Mouse (Mus musculus) forebrain, embryonic 15.5 days (tissue): ENCODE data around the gene Thtpa. TPM values are rescaled to one million over a fixed set of nuclear protein-coding genes. Genes with fewer than 3 reads are reported as not detected.

ENCODE experiments used
- ATAC-seq: fragments of 200-750 bp; cut with Nextera tagmentation; replicated peaks from 2 replicates; pipeline ENCODE4 v1.8.0; 2017; ENCODE audit warnings: mild to moderate bottlenecking, moderate TSS enrichment, moderate library complexity
- H3K27ac ChIP-seq: fragments of 300-500 bp; sonication (generic); replicated peaks from 2 replicates; pipeline ENCODE4 v1.5.1; 2015; ENCODE audit warnings: mild to moderate bottlenecking, inconsistent platforms
- H3K27me3 ChIP-seq: fragments of 300-500 bp; sonication (generic); 2 replicates; pipeline ENCODE4 v1.6.1; 2015; ENCODE audit warnings: inconsistent platforms
- H3K36me3 ChIP-seq: fragments of 300-500 bp; sonication (generic); 2 replicates; pipeline ENCODE4 v1.6.1; 2015; ENCODE audit warnings: mild to moderate bottlenecking, inconsistent platforms
- H3K4me1 ChIP-seq: fragments of 300-500 bp; sonication (generic); 2 replicates; pipeline ENCODE4 v1.6.1; 2015; ENCODE audit warnings: inconsistent platforms
- H3K4me2 ChIP-seq: fragments of 300-500 bp; sonication (generic); replicated peaks from 2 replicates; pipeline ENCODE4 v1.6.1; 2015; ENCODE audit warnings: mild to moderate bottlenecking, inconsistent platforms
- H3K4me3 ChIP-seq: fragments of 300-500 bp; sonication (generic); 2 replicates; pipeline ENCODE4 v1.5.1; 2015; ENCODE audit warnings: mild to moderate bottlenecking, inconsistent platforms
- H3K9ac ChIP-seq: fragments of 300-500 bp; sonication (generic); replicated peaks from 2 replicates; pipeline ENCODE4 v1.6.1; 2015; ENCODE audit warnings: mild to moderate bottlenecking, inconsistent platforms
- H3K9me3 ChIP-seq: fragments of 300-500 bp; sonication (generic); 2 replicates; pipeline ENCODE4 v1.6.1; 2016; ENCODE audit warnings: inconsistent platforms
- WGBS: fragments of 180-500 bp; shearing (Covaris S2); methylation state at CpG from one replicate; pipeline ENCODE4 v1.1.7; 2015; ENCODE audit warnings: mixed read lengths; 5-methylcytosine and 5-hydroxymethylcytosine counted together
- polyA plus RNA-seq: library from polyadenylated mRNA; unstranded; fragments of >200 nt; fragmentation: Nextera tagmentation; extraction: Ambion mirVana; gene quantifications from 2 replicates; pipeline ENCODE4 v1.2.1, GENCODE M21; 2015

Gene Thtpa
- polyA plus RNA-seq, 1 experiment from 2014 or later, result 52.2 TPM

DNA sequence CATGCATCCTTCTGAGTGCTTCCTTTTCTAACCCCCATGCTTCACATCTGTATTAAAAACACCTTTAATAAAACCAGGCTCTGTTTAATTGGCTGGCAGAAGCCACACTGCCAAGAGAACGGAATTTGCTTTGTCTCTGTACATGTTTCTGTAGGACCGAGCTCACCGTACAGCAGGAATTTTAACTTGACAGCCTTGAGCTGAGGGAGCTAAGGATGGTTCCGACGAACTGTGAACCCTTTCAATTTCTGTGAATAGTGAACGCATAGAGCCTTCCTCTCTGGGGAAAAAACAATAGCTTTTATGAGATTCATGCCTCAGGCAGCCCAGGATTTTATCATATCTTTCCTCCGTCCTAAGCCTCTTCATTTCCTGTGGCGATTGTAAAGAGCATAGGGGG, 27.8 kb downstream of the Thtpa start:
- no peaks in the 10 kb centered on the region for H3K36me3 ChIP-seq
- no peak overlapping the region for H3K4me3 ChIP-seq
- H3K9me3 ChIP-seq, result no peaks in the 10 kb centered on the region
- peak; percentile 7; the same call in 1 of the 2 replicates for ATAC-seq
- peak overlapping the region; percentile 17; the same call in 1 of the 2 replicates for H3K4me2 ChIP-seq
- H3K9ac ChIP-seq, result peak overlapping the region; percentile 30; the same call in 1 of the 2 replicates
- H3K27ac ChIP-seq, result peak overlapping the region; percentile 60
- no peaks in the 10 kb centered on the region for H3K27me3 ChIP-seq
- peaks cover 14% of the 10 kb centered on the region for H3K4me1 ChIP-seq
- WGBS, result 16% methylated on average over 8 of the region's 8 CpGs

- no peaks in the 10 kb centered on the region for H3K9me3 ChIP-seq
- H3K4me2 ChIP-seq, result no peak overlapping the region
- 89% methylated on average over 5 of the region's 5 CpGs for WGBS
- H3K4me1 ChIP-seq, result peaks cover 12% of the 10 kb centered on the region
- ATAC-seq, result no peak
- no peak overlapping the region for H3K4me3 ChIP-seq
- H3K36me3 ChIP-seq, result no peaks in the 10 kb centered on the region
- H3K9ac ChIP-seq, result no peak overlapping the region
- H3K27ac ChIP-seq, result no peak overlapping the region
- H3K27me3 ChIP-seq, result no peaks in the 10 kb centered on the region
Measured at GRCm38 (mm10) chr14:55125711-55126110, 31.1 kb downstream of the Thtpa start.

GRCm38 (mm10) chr14:55126521-55126920, 31.9 kb downstream of the Thtpa start:
- Histone ChIP-seq H3K4me1 (peaks cover 12% of the 10 kb centered on the region), H3K27me3 (no peaks in the 10 kb centered on the region), H3K36me3 (no peaks in the 10 kb centered on the region), H3K9me3 (no peaks in the 10 kb centered on the region), H3K4me2 (no peak overlapping the region), H3K27ac (no peak overlapping the region), H3K9ac (no peak overlapping the region), H3K4me3 (no peak overlapping the region)
- ATAC-seq, result no peak
- 78% methylated on average over 7 of the region's 7 CpGs for WGBS

GRCm38 (mm10) chr14:55135676-55136075, 41.1 kb downstream of the Thtpa start:
- no peak overlapping the region for H3K9ac ChIP-seq
- no peak overlapping the region for H3K4me2 ChIP-seq
- H3K36me3 ChIP-seq, result no peaks in the 10 kb centered on the region
- no peaks in the 10 kb centered on the region for H3K4me1 ChIP-seq
- no peaks in the 10 kb centered on the region for H3K9me3 ChIP-seq
- H3K4me3 ChIP-seq, result no peak overlapping the region
- H3K27ac ChIP-seq, result no peak overlapping the region
- no peak for ATAC-seq
- no peaks in the 10 kb centered on the region for H3K27me3 ChIP-seq
- 55% methylated on average over 8 of the region's 8 CpGs for WGBS

DNA sequence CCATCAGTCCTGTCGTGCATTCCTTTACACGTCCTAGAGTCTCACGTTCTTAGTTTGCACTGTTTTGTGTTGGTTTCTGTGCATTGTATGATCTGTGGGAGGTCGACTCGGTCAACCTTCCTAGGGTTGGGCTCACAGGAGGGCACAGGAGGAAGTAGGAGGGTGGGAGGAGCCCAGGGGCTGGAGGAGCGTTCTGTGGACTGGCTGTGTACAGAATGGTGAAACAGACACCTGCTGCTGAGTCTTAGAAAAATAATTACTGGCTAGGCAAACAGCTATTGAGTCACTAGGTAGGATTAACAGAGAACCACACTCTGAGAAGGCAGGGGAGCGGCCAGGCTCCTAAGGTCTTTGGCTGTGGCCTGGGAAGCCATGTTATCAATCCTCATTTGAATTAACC, 44.7 kb downstream of the Thtpa start:
- Histone ChIP-seq H3K4me1 (no peaks in the 10 kb centered on the region), H3K9ac (no peak overlapping the region), H3K9me3 (no peaks in the 10 kb centered on the region), H3K36me3 (no peaks in the 10 kb centered on the region), H3K4me2 (no peak overlapping the region), H3K4me3 (no peak overlapping the region), H3K27ac (no peak overlapping the region), H3K27me3 (no peaks in the 10 kb centered on the region)
- no peak for ATAC-seq
- WGBS, result 33% methylated on average over 7 of the region's 7 CpGs

GRCm38 (mm10) chr14:55146324-55146723, 51.7 kb downstream of the Thtpa start:
- Histone ChIP-seq H3K36me3 (no peaks in the 10 kb centered on the region), H3K9ac (no peak overlapping the region), H3K27ac (no peak overlapping the region), H3K4me2 (no peak overlapping the region), H3K9me3 (no peaks in the 10 kb centered on the region), H3K27me3 (no peaks in the 10 kb centered on the region), H3K4me3 (no peak overlapping the region), H3K4me1 (0 out of 2 replicates have a peak, but pooled peaks cover 3% of the 10 kb centered on the region)
- 85% methylated on average over 1 of the region's 1 CpGs for WGBS
- no peak for ATAC-seq

DNA sequence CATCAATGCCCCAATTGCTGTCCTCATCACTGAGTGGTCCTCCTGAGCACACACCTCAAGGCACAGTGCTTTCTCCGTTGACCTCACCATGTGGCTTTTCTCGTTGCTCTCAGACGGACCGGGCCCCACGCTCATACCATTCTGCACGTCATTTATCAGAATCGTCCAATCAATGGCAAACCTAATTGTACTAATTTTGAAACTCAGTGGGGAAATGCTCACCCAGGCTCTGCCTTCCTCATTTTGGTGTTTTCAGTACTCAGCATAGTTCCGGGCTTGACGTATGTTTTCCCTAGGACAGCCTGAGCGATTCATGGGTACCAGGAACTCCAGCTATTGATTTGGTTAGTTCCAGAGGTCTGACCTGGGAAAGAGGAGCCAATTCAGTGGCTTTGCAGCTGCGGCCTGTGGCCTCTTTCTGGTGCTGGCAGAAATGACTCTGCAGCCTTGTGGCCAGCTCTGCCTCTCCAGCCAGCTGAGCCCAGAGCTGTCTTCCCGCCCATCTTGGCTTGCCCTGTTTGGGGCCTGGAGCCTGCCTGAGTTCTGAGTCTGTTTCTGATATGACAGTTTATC, 52.3 kb downstream of the Thtpa start:
- WGBS, result 88% methylated on average over 12 of the region's 12 CpGs
- ATAC-seq, result no peak

DNA sequence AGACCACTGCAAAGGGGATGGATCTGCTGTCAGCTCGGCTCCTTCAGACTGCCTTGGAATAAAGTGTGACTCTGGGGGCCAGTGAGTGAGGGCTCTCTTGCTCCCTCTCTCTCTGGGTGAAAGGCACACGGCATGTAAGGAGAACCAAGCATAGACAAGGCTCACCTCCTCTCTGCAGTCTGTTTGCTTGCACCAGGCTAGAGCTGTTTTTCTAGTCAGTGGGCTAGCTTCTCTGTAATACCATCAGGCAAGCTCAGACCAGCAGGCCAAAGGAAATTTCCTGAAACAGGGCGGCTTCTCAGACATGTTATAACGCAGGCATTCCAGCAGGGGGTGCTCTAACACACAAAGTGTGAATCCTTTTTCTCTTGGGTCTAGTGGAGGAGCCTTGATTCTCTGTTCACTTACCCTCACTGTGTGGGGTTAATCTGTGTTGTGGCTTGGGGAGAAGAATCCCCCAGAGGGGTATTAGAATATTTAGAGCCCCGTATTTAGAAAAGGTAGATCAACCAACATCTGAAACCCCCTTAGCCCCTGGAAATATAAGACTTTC, 53.9 kb downstream of the Thtpa start:
- 21% methylated on average over 5 of the region's 5 CpGs for WGBS
- Histone ChIP-seq H3K9me3 (no peaks in the 10 kb centered on the region), H3K4me3 (no peak overlapping the region), H3K9ac (no peak overlapping the region), H3K4me1 (0 out of 2 replicates have a peak, but pooled peaks cover 3% of the 10 kb centered on the region), H3K27ac (0 out of 2 replicates have a peak overlapping the region, but pooled peaks have one; percentile 15), H3K27me3 (no peaks in the 10 kb centered on the region), H3K36me3 (no peaks in the 10 kb centered on the region), H3K4me2 (no peak overlapping the region)
- peak; percentile 65 for ATAC-seq

More for the DNA sequence above, 52.3 kb downstream of the Thtpa start:
- Histone ChIP-seq H3K4me3 (no peak overlapping the region), H3K4me1 (0 out of 2 replicates have a peak, but pooled peaks cover 3% of the 10 kb centered on the region), H3K27ac (no peak overlapping the region), H3K9ac (no peak overlapping the region), H3K4me2 (no peak overlapping the region), H3K36me3 (no peaks in the 10 kb centered on the region), H3K9me3 (no peaks in the 10 kb centered on the region), H3K27me3 (no peaks in the 10 kb centered on the region)

Other genes starting within 250 kb of the Thtpa start
- gene Homez, start 223.8 kb upstream of the Thtpa start, polyA plus RNA-seq, result 11.1 and 13.5 TPM in 2 replicates
- 1.7 and 2.3 TPM in 2 replicates for gene Ppp1r3e, start 217.2 kb upstream of the Thtpa start, polyA plus RNA-seq
- 3.5 and 3.6 TPM in 2 replicates for gene Bcl2l2, start 211.4 kb upstream of the Thtpa start, polyA plus RNA-seq
- gene Gm20521, start 211.3 kb upstream of the Thtpa start, polyA plus RNA-seq, result 0.14 and 0.15 TPM in 2 replicates
- gene Pabpn1, start 202.3 kb upstream of the Thtpa start, polyA plus RNA-seq, result 163 and 164 TPM in 2 replicates
- 154 and 167 TPM in 2 replicates for gene Slc22a17, start 181.7 kb upstream of the Thtpa start, polyA plus RNA-seq
- gene Efs, start 168.7 kb upstream of the Thtpa start, polyA plus RNA-seq, result 27.6 and 30.4 TPM in 2 replicates
- gene Il25, start 162.1 kb upstream of the Thtpa start, polyA plus RNA-seq, result 0.27 and 0.29 TPM in 2 replicates
- gene Cmtm5, start 158.5 kb upstream of the Thtpa start, polyA plus RNA-seq, result 3.8 and 5.5 TPM in 2 replicates
- gene Myh6, start 127.9 kb upstream of the Thtpa start, polyA plus RNA-seq, result 1.0 and 1.3 TPM in 2 replicates
- gene Gm17428, start 117.9 kb upstream of the Thtpa start, polyA plus RNA-seq, result not detected in 2 replicates
- gene Myh7, start 100.2 kb upstream of the Thtpa start, polyA plus RNA-seq, result 6.5 and 6.7 TPM in 2 replicates
- 67.1 and 70.8 TPM in 2 replicates for gene Ngdn, start 79.3 kb upstream of the Thtpa start, polyA plus RNA-seq
- gene Zfhx2, start 2.5 kb upstream of the Thtpa start, polyA plus RNA-seq, result 27.4 and 30.6 TPM in 2 replicates
- 11.4 and 13.0 TPM in 2 replicates for gene Ap1g2, start 11.8 kb downstream of the Thtpa start, polyA plus RNA-seq
- 37.4 and 38.3 TPM in 2 replicates for gene Jph4, start 22.2 kb downstream of the Thtpa start, polyA plus RNA-seq
- gene Dhrs2, start 127.2 kb downstream of the Thtpa start, polyA plus RNA-seq, result 0.53 TPM in 1 of 2 replicates, not detected in the other